Mouse (Mus musculus) urinary bladder, postnatal 14 days (tissue): ENCODE results near the gene Eef1akmt2.

Experiments
- DNase-seq: peaks from one replicate; pipeline ENCODE4 v3.0.0; 2021; ENCODE audit warnings: low spot score

The Eef1akmt2 gene

DNA sequence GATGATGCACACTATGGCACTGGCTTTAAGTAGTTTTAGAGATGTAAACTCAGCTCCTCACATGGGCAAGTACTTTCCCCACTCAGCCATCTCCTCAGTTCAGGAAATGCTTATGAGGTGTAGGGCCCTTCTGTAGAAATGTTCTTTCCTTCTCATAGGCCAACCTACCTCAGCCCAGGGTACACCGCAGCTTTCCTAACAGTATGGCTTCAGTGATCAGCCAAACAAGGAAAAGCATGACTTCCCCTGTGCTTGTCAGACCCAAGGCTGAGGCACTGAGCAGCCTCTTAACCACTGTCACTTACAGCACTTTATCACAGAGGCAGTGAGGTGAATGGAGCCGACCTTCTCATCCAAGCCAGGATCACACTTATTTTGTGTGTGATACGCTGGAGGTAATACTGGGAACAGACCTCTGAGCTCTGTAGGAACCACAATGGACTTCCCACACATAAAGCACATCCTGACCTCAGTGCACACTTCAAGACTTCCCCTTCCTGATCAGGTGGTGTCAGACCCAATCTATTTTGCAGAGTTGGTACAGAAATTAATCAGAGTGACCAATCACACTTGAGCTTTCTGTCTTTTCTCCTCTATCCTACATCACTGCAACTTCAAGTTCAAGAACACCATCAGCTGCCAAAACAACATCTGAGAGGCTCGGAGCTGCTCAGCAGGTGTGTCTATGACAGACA is 64.8 kb downstream of the Eef1akmt2 start:
- no peak for DNase-seq

DNA sequence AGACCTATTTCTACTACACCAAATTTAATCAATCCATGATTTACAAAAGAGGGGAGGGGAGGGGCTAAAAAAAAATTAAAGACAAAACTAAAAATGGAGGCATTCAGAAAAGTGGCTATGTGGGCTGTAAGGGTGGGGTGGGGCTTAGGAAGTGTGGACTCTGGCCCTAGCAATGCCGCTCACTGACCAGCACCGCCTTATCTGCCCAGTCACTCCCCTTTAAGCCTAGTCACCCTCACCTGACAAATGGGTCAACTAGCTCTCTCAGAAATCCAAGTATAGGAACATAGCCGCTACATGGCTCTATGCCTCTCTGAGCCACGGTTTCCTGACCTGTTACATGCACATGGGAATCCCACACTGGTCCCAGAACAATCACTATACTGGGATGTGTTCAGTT is 65.5 kb downstream of the Eef1akmt2 start:
- no peak for DNase-seq

DNA sequence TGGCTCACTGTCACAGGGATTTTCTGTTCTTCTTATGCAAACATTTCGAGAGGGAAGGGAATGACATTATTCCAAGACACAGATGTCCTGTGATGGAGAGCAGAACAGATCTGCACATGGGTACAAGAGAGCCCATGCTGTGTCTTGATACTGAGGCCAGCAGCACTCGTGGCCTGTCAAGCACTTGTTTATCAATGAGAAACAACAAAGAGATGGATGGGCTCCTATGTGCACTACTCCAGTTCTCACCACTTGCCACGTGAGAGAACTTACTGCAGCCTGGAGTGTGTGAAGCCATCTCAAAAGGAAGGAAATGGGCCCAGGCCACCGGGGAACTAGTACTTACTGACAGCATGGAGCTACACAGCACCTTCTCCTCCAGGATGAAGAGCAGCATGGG is 66.0 kb downstream of the Eef1akmt2 start:
- no peak for DNase-seq

DNA sequence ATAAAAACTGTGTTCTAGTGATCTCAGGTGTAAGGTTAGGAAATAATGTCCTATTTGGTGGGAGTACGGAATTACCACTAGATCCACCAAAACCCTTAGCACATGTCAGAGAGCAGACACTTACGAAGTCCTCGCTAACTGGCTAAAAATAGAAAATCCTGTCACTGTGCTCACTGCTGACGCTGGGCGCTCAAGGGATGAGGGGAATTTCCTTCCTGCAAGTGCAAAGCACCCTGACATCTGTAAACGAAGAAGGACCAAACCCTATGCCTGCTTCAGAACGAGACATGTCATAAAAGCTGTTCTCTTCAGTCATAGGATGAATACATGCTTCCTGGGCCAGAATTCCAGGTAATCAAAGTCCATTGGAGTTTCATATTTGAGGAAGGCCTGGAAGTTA is 66.5 kb downstream of the Eef1akmt2 start:
- DNase-seq = no peak

DNA sequence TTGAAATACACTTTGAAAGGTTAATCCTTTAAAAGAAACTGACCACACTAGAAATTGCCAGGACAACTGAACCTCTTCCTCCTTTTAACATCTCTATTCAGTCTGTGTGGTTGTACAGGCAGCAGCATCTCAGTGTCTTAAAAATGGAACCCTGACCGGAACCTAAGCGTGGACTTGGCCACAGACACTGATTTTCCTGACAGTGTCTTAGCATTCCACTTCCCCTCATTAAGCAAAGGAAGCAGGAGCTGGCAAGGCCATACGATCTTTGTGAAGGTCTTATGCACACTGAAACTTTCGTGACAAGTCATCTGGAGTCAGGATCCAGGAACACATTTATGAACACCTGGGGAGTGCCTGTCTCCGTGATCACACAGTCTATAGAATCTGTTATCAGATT is 68.4 kb downstream of the Eef1akmt2 start:
- no peak for DNase-seq

DNA sequence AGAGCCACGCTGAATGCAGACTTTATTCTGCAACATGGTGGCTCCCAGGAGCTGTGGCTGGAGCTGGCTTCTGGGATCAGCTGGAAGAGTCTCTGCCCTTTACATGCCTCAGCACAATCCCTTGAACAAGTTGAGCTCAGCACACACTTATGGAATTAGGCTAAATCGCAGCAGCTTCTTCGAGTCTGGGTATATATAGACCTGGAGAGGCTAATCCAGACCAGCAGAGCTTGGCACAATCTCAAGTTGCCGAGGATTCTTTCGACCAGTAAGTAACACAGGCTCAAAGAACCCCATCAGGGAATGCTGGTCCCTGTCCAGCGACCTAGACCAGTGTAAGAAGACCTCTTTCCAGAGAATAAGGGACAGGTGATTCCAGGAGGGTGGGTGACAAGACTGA is 70.6 kb downstream of the Eef1akmt2 start:
- no peak for DNase-seq

DNA sequence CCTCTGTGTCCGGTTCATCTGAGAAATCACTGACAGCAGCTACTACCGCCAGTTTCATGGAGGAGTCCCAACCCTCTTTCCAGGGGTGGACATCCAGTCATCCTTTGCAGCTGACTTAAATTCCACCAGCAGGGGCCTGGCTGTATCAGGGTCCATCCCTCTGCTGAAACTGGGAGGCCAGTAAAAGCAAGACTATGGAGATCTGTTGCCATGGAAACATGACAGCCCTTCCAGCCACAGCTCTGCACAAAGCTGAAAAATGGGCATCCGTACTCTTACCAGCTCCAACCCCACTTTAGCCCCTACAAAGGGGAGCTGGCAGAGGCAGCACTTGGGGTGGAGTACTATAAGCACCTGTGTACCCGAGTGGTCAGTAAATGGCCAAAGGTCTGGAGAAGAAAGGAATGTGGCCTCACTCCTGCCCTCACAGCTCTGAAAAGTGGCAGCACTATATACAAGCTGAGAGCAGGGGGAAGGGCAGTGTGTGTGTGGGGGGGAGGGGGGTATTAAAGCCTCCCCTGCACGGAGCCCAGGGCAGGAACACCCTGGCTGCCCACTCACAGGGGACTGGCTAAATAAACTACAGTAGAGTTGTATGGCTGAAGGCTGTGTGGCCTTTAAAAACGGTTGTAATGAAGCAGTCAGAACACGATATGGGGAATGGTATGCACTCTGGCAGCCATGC is 71.2 kb downstream of the Eef1akmt2 start:
- DNase-seq = no peak

DNA sequence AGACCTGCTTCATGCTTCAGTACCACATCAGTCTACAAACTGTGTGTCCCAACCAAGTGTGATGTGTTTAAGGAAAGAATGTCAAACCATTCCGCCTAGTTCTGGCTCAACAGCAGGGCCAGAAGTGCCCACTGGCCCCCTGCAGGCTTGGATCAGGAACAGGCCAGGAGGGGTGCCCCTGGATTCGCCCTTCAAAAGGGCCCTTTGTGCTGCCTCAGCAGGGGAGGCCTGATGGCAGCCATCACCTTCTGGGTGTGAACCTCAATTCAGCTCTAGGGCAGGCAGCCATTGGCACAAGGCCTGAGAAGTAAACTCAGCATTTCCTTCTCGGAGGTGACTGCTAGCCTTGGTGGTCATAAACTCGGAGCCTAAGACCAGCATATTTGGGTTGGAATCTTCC is 71.9 kb downstream of the Eef1akmt2 start:
- DNase-seq = no peak

DNA sequence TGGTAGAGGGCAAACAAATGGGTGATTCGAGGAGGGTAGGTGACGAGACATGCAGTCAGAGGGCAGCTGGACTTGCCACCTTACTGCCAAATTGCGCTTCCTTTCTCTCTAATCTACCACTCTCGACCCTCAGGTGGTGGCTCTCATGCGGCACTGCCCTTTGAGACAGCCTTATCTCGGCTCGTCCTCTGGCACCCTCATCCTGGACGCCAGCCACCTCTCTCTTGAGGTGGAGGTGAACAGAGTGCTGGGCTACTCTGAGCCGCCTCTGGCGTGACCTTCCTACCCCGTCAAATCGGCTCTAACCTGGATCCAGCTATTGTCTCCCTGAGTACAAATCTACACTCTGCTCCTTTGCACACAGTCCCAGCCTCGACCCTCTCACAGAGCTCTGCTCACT is 73.8 kb downstream of the Eef1akmt2 start:
- no peak for DNase-seq

DNA sequence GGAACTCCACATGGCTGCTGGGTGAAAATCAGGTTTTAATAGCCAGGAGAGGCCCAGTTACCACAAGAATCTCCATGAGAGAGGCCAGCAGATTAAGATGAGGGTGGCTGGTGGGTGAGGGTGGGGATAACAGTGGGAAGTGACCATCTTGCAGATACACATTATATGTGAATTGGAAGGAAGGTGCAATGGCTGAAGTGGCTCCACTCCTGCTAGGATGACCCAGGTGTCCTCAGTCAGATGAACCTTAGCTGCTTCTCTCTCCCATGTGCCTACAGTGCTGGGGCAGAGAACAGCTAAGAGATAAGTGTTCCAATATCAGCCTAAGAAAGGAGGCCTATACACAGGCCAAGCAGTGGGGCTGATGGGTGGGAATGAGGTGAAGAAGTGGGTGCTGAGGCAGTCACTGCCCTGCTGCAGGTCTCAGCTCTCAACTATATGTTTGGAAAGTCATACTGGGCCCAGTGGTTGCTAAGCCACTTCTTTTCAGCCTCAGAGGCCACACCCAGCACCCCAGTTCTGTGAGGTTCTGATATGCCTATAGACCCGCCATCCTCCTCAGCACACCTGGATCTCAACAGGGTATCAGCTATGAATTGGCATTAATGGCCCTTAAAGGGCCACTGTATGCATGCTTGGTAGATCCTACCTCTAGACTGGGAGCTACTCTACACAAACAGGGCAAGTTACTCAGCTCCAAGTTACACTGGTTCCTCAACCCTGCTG is 74.6 kb downstream of the Eef1akmt2 start:
- DNase-seq = no peak
